8 mouse cellular contexts compared by ENCODE assay signal in the genomic region with DNA sequence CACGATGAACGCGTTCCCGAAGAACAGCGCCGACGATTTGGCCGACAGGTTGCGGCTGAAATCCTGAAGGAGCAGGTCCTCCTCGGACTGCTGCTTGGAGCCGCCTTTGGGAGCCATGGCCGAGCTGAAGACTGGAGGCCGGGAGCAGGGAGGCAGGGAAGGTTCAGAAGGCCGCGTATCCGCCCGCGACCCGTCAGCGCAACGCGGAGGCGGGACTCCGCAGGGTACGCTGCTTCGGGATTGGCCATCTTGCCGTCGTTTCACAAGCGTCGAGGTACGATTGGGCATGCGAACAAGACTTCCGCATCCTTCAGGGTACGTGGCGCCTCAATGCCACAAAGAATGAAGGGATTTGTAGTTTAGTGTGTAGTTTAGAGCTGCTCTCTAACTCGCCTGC. TPM values are rescaled to one million over a fixed set of nuclear protein-coding genes. Genes with fewer than 3 reads are reported as not detected.
A peak's percentile ranks its signal among the peaks of the same experiment; 100 is the strongest.
DNase-seq lines count a peak whose midpoint lies in the region; ATAC-seq lines count a peak whose summit lies in the region.

A gene (minus strand): TSS at position 203 of the 397 bp plus-strand sequence.

- WGBS in forebrain, embryonic 14.5 days = under 1% methylated on average over 36 of the region's 36 CpGs
- WGBS in neural tube, embryonic 15.5 days = under 1% methylated on average over 36 of the region's 36 CpGs

- peak within 1 kb of the TSS; percentile 76 for H3K27ac ChIP-seq in forebrain, embryonic 14.5 days (ENCODE audit: low read depth, low read length)
- H3K27ac ChIP-seq in neural tube, embryonic 15.5 days (replicated peaks) = peak within 1 kb of the TSS; percentile 93

- intact Hi-C loops in heart, postnatal 14 days (cut with DNase I) = loop anchor here (5.0 to 10.0 kb wide), 3 partner anchors 135 to 562 kb away; a partner anchor contains a TSS

- H3K4me3 ChIP-seq in forebrain, embryonic 14.5 days (ENCODE audit: low read depth, low read length) = peak within 1 kb of the TSS; percentile 77
- H3K4me3 ChIP-seq in neural tube, embryonic 15.5 days (replicated peaks) = peak within 1 kb of the TSS; percentile 79

- peaks cover 27% of the 10 kb centered on the region for H3K36me3 ChIP-seq in forebrain, embryonic 14.5 days (ENCODE audit: control insufficient read depth, insufficient read depth, low read length)
- peaks cover 20% of the 10 kb centered on the region for H3K36me3 ChIP-seq in neural tube, embryonic 15.5 days

- peak within 1 kb of the TSS; percentile 83 for H3K9ac ChIP-seq in forebrain, embryonic 14.5 days (ENCODE audit: low read length)
- peak within 1 kb of the TSS; percentile 89 for H3K9ac ChIP-seq in neural tube, embryonic 15.5 days (replicated peaks)

- ATAC-seq in forebrain, embryonic 14.5 days = peak; percentile 100
- ATAC-seq in neural tube, embryonic 15.5 days (ENCODE audit: low FRiP score) = peak; percentile 100

- peak; percentile 98 for DNase-seq in ES-CJ7 (ENCODE audit: low read depth, low spot score)
- peak; percentile 96 for DNase-seq in cerebellum, adult 11 months
- peak; percentile 99 for DNase-seq in forebrain, embryonic 14.5 days (ENCODE audit: low spot score)
- DNase-seq in heart, postnatal 14 days = peak; percentile 95 to 96
- DNase-seq in layer of hippocampus, adult 11-12 months (ENCODE audit: low spot score) = peak; percentile 98
- peak; percentile 98 for DNase-seq in lung, adult 18-20 months
- peak; percentile 98 for DNase-seq in testis, postnatal 14 days (ENCODE audit: low spot score)

- no peaks in the 10 kb centered on the region for H3K27me3 ChIP-seq in forebrain, embryonic 14.5 days (replicated peaks; ENCODE audit: control insufficient read depth, insufficient read depth, low read length)
- no peaks in the 10 kb centered on the region for H3K27me3 ChIP-seq in neural tube, embryonic 15.5 days (replicated peaks)

- H3K4me1 ChIP-seq in forebrain, embryonic 14.5 days (ENCODE audit: control insufficient read depth, insufficient read depth, low read length) = peaks cover 6% of the 10 kb centered on the region
- peaks cover 14% of the 10 kb centered on the region for H3K4me1 ChIP-seq in neural tube, embryonic 15.5 days

- peak within 1 kb of the TSS; percentile 62 for H3K4me2 ChIP-seq in forebrain, embryonic 14.5 days (ENCODE audit: low read length)
- peak within 1 kb of the TSS; percentile 71 for H3K4me2 ChIP-seq in neural tube, embryonic 15.5 days

- no peaks in the 10 kb centered on the region for H3K9me3 ChIP-seq in forebrain, embryonic 14.5 days (replicated peaks; ENCODE audit: control insufficient read depth, low read length)
- H3K9me3 ChIP-seq in neural tube, embryonic 15.5 days (replicated peaks) = no peaks in the 10 kb centered on the region

RNA-seq across cellular contexts. Expression of the gene that starts here (rescaled TPM):
- 208 and 211 TPM in 2 replicates for polyA plus RNA-seq in forebrain, embryonic 14.5 days (2014; fragmentation: Nextera tagmentation; extraction: Ambion mirVana)
- total RNA-seq in heart, postnatal 14 days (2021) = 100 to 1,000 TPM; 135 to 140 TPM
- polyA plus RNA-seq in neural tube, embryonic 15.5 days (2015; fragmentation: Nextera tagmentation; extraction: Ambion mirVana) = 144 and 162 TPM in 2 replicates

Comparison
In these comparisons a context has a peak if more than half of its experiments do, and no peak if none do; other contexts are left out.
1. Peak in every context shown above with its lines: DNase-seq, ATAC-seq, H3K4me3 ChIP-seq and H3K27ac ChIP-seq.